Mouse (Mus musculus) kidney, embryonic 15.5 days (tissue): ENCODE results near the gene Gfy. TPM values are rescaled to one million over a fixed set of nuclear protein-coding genes. Genes with fewer than 3 reads are reported as not detected.

Experiments used
- ATAC-seq: fragments of 200-750 bp; cut with Nextera tagmentation; replicated peaks from 2 replicates; pipeline ENCODE4 v1.8.0; 2017; ENCODE audit warnings: moderate TSS enrichment; ENCODE audit not compliant: low FRiP score
- H3K27ac ChIP-seq: fragments of 300-500 bp; sonication (generic); 2 replicates; pipeline ENCODE4 v1.5.1; 2015; ENCODE audit warnings: mild to moderate bottlenecking, inconsistent platforms
- H3K27me3 ChIP-seq: fragments of 300-500 bp; sonication (generic); 2 replicates; pipeline ENCODE4 v1.6.1; 2015; ENCODE audit warnings: inconsistent platforms
- H3K36me3 ChIP-seq: fragments of 300-500 bp; sonication (generic); 2 replicates; pipeline ENCODE4 v1.6.1; 2015; ENCODE audit warnings: inconsistent platforms
- H3K4me1 ChIP-seq: fragments of 300-500 bp; sonication (generic); 2 replicates; pipeline ENCODE4 v1.6.1; 2015; ENCODE audit warnings: inconsistent platforms
- H3K4me2 ChIP-seq: fragments of 300-500 bp; sonication (generic); 2 replicates; pipeline ENCODE4 v1.6.1; 2015; ENCODE audit warnings: moderate library complexity, mild to moderate bottlenecking, inconsistent platforms
- H3K4me3 ChIP-seq: fragments of 300-500 bp; sonication (generic); replicated peaks from 2 replicates; pipeline ENCODE4 v1.5.1; 2015; ENCODE audit warnings: mild to moderate bottlenecking, inconsistent platforms
- H3K9ac ChIP-seq: fragments of 300-500 bp; sonication (generic); 2 replicates; pipeline ENCODE4 v1.6.1; 2015; ENCODE audit warnings: mild to moderate bottlenecking, inconsistent platforms
- H3K9me3 ChIP-seq: fragments of 300-500 bp; sonication (generic); replicated peaks from 2 replicates; pipeline ENCODE4 v1.6.1; 2016; ENCODE audit warnings: inconsistent platforms
- WGBS: fragments of 180-500 bp; shearing (Covaris S2); methylation state at CpG from one replicate; pipeline ENCODE4 v1.1.7; 2015; ENCODE audit warnings: mixed read lengths; 5-methylcytosine and 5-hydroxymethylcytosine counted together
- polyA plus RNA-seq: library from polyadenylated mRNA; unstranded; fragments of >200 nt; fragmentation: Nextera tagmentation; extraction: Ambion mirVana; gene quantifications from 2 replicates; pipeline ENCODE4 v1.2.1, GENCODE M21; 2015

Gfy gene
- not detected in 2 replicates for polyA plus RNA-seq

DNA sequence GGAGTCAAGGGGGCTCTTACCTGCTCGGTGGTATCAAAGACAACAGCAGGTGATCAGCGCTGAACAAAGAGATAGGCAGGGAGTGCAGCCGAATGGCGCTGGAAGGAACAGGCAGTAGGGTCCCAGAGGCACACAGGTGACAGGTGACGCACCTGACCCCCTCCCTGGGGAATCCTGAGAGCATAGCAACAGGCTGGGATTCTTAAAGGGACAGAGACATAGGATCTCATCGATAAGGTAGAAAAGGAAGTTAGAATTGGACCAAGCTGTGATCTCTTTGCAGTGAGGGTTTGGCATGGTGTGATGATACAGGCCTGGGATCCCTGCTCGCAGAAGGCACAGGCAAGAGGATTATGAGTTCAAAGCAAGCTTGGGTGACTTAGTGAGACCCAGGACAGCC is at the start of gene Gfy:
Gene Gfy (minus strand): TSS at position 101 of the 400 bp plus-strand sequence.
- 22% methylated on average over 7 of the region's 7 CpGs for WGBS
- Histone ChIP-seq H3K27me3 (peaks cover 100% of the 10 kb centered on the region), H3K27ac (no peak within 1 kb of the TSS), H3K9ac (no peak within 1 kb of the TSS), H3K9me3 (no peaks in the 10 kb centered on the region), H3K4me2 (no peak within 1 kb of the TSS), H3K4me1 (peaks cover 44% of the 10 kb centered on the region), H3K36me3 (no peaks in the 10 kb centered on the region), H3K4me3 (no peak within 1 kb of the TSS)
- no peak for ATAC-seq

DNA sequence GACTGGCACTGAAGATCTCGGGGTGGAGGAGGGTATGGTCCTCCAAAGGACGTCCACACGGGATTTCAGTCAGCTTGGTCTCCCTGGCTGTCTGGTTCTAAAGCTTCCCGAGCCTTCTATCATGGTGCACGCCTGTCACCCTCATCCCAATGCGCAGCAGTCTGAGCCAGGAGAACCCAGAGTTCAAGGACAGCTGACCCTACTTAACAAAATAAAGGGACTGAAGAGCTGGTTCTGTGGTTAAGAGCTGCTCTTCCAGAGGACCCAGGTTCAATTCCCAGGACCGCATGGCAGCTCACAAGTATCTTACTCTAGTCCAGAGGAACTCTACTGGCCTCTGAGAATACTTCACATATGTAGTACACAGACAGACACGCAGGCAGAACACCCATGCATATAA is 49.7 kb upstream of the Gfy start:
- 93% methylated on average over 8 of the region's 8 CpGs for WGBS
- no peak for ATAC-seq

DNA sequence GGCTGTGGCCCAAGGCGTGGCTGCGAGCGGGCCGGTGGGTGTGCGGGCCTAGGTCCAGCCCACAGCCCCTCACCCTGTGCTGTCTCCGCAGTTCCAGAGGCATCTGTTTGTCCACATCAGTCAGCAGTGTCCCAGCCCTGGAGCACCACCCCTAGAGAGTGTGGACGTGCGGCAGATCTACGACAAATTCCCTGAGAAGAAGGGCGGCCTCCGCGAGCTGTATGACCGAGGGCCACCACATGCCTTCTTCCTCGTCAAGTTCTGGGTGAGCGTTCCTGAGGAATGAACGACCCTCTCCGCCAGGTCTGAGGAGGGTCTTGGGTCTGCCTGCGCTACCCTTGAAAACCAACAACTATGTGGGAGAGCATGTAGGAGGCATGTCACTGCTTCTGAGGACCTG is 49.2 kb upstream of the Gfy start:
- Histone ChIP-seq H3K4me1 (peaks cover 9% of the 10 kb centered on the region), H3K9me3 (no peaks in the 10 kb centered on the region), H3K27me3 (no peaks in the 10 kb centered on the region), H3K4me3 (no peak overlapping the region), H3K36me3 (peaks cover 90% of the 10 kb centered on the region), H3K4me2 (no peak overlapping the region), H3K9ac (no peak overlapping the region), H3K27ac (no peak overlapping the region)
- no peak; the same call in 1 of the 2 replicates for ATAC-seq
- 91% methylated on average over 18 of the region's 18 CpGs for WGBS

More for the DNA sequence above, 49.7 kb upstream of the Gfy start:
- Histone ChIP-seq H3K4me3 (no peak overlapping the region), H3K4me2 (no peak overlapping the region), H3K36me3 (peaks cover 89% of the 10 kb centered on the region), H3K9me3 (no peaks in the 10 kb centered on the region), H3K4me1 (peaks cover 14% of the 10 kb centered on the region), H3K27ac (no peak overlapping the region), H3K9ac (no peak overlapping the region), H3K27me3 (no peaks in the 10 kb centered on the region)

DNA sequence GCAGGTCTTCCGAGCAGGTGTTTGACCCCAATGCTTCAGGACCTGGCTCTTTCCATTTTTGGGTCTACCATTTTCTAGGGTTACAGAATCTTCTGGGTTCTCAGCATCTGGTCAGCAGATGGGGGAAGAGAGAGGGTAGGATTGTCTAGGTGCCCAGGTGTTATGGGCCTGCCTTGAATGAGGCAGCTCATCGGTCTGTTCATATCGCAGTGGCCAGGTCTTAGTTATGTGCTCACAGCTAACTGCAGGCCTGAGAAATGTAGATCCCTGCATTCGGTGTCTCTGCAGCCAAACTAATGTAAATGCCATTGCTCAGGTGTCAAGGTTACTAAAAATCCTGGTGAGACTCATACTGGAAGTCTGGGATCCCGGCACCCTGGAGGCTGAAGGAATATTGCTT is 47.1 kb upstream of the Gfy start:
- Histone ChIP-seq H3K36me3 (peaks cover 92% of the 10 kb centered on the region), H3K4me3 (no peak overlapping the region), H3K9me3 (no peaks in the 10 kb centered on the region), H3K9ac (no peak overlapping the region), H3K4me1 (no peaks in the 10 kb centered on the region), H3K27me3 (no peaks in the 10 kb centered on the region), H3K4me2 (no peak overlapping the region), H3K27ac (no peak overlapping the region)
- WGBS, result 95% methylated on average over 5 of the region's 5 CpGs
- ATAC-seq, result no peak

DNA sequence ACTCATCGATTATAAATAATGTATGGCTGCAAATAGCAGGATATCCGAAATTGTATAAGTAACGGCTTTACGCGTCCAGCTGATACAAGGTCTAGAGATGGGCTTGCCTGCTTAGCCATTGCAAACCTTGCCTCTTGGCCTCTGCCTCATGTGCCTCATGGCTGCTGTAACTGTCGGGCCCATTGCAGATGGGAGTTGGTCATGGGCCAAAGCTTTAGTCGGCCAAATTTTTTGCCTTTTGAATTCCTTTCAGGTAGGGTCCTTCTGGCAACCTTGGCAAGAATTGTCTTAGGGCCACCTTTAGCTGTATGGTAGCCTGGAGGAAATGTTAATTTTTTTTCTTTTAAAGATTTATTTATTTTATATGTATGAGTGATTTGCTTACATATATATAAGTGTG is 45.5 kb upstream of the Gfy start:
- Histone ChIP-seq H3K4me1 (peaks cover 10% of the 10 kb centered on the region; the same call in 1 of the 2 replicates), H3K36me3 (peaks cover 99% of the 10 kb centered on the region), H3K4me3 (no peak overlapping the region), H3K4me2 (no peak overlapping the region), H3K9me3 (no peaks in the 10 kb centered on the region), H3K27me3 (no peaks in the 10 kb centered on the region), H3K9ac (no peak overlapping the region), H3K27ac (no peak overlapping the region)
- no peak for ATAC-seq
- 92% methylated on average over 7 of the region's 7 CpGs for WGBS

DNA sequence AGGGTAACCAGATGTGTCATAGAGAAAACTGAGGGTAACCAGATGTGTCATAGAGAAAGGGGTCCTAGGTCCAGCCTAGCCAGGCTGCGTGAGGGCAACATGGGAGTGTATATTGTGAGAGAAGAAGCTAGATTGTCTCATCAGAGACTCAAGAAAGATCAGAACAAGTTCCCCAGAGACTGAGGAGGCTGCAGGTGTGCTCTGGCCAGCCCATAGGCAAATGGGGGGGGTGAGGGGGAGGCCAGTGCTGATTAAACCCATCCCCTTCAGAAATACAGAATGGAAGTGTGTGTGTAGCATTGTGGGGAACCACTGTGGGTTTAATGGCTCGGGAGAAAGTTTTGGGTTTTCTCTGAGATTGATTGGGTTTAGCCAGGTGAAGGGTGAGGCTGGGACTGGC is 42.3 kb upstream of the Gfy start:
- Histone ChIP-seq H3K36me3 (peaks cover 97% of the 10 kb centered on the region), H3K4me3 (no peak overlapping the region), H3K27me3 (no peaks in the 10 kb centered on the region), H3K27ac (no peak overlapping the region), H3K4me1 (peaks cover 37% of the 10 kb centered on the region), H3K9me3 (no peaks in the 10 kb centered on the region), H3K9ac (no peak overlapping the region), H3K4me2 (no peak overlapping the region)
- ATAC-seq, result no peak
- 82% methylated on average over 2 of the region's 2 CpGs for WGBS

DNA sequence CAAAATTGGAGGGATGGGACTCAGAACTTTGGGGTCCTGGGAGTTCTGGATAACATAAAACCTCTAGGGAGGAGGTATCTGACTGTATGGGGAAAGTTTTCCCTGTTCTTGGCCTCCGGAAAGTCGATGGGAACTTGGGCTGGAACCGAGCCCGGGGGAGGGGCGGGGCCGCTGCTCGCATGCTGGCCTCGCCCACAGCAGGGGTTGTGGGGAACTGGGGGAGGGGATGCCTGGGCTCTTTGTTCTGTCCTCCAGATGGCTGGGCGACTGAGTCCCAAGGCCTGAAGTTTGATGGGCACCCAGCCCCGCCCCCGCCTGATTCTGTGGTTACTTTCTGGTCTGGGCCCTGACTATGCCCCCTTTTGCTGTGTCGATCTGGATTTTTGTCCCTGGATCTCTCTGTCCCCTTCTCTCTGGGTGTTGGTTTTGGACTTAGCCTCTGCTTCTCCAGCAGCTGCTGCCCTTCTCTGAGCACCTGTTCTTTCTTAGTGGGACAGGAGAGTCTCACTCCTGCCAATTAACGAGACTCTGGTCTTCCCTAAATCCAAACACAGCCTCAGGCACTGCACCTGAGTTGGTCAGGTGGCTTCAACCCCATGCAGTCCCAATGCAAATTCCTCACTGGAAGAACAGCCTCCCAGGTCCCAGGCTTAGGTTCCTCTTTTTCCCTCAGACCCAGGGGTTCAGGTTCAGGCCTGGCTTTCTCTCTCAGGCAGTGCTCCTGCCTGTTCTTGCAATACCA is 37.2 kb upstream of the Gfy start:
- Histone ChIP-seq H3K27me3 (peaks cover 9% of the 10 kb centered on the region), H3K27ac (peak overlapping the region; percentile 96), H3K4me3 (peak overlapping the region; percentile 87), H3K36me3 (peaks cover 46% of the 10 kb centered on the region), H3K4me2 (peak overlapping the region; percentile 75), H3K9ac (peak overlapping the region; percentile 98), H3K9me3 (no peaks in the 10 kb centered on the region), H3K4me1 (peaks cover 52% of the 10 kb centered on the region)
- WGBS, result 2% methylated on average over 13 of the region's 13 CpGs
- peak; percentile 84 for ATAC-seq

DNA sequence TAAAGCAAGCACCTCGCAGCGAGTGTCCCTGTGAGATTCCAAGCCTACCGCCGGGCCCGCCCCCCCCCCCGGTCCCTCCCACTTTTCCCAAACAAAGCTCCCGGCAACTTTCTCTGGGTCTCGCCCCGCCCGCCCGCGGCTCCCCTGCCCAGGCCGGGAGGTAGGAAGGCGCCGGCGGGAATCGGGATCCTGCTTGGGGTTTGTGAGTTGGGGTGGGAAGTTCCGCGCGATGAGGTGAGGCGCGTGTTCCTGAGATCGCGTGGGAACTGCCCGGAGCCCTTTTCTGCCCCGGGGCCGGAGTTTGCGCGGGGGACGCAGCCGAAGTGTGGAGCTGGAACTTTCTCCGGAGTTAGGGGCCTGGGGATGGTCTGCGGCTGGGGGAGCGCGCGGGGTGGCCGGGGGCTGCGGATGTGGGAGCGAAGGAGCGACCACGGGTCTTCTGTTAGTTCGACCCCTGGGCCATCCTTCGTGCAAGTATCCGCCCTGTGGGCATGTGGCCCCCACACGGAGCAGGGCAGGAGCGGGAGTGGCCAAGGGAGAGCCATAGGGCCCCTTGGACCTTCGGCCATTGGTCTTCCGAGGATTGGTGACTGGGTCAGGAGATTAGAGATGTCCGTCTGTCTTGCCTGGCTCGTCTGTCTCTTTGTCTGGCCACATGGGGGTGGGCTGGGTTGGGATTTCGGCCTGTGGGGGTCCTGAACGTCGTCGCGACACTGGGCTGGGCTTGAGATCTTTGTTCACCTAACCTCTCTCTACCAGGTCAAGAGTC is 36.5 kb upstream of the Gfy start, which contains the start of gene Tead2:
Gene Tead2 (plus strand): TSS at position 81 of the 769 bp plus-strand sequence.
- Histone ChIP-seq H3K9me3 (no peaks in the 10 kb centered on the region), H3K27ac (peak within 1 kb of the TSS; percentile 96), H3K4me3 (peak within 1 kb of the TSS; percentile 87), H3K36me3 (peaks cover 38% of the 10 kb centered on the region), H3K4me2 (peak within 1 kb of the TSS; percentile 75), H3K9ac (peak within 1 kb of the TSS; percentile 98), H3K4me1 (peaks cover 55% of the 10 kb centered on the region), H3K27me3 (peaks cover 17% of the 10 kb centered on the region)
- WGBS, result under 1% methylated on average over 55 of the region's 55 CpGs
- ATAC-seq, result peak; percentile 65

GRCm38 (mm10) chr7:45213708-45214107 is 34.3 kb upstream of the Gfy start:
- peaks cover 37% of the 10 kb centered on the region for H3K4me1 ChIP-seq
- WGBS, result 47% methylated on average over 5 of the region's 5 CpGs
- H3K27ac ChIP-seq, result no peak overlapping the region
- H3K9ac ChIP-seq, result no peak overlapping the region
- no peak for ATAC-seq
- peaks cover 29% of the 10 kb centered on the region for H3K27me3 ChIP-seq
- H3K4me3 ChIP-seq, result no peak overlapping the region
- no peak overlapping the region for H3K4me2 ChIP-seq
- peaks cover 17% of the 10 kb centered on the region for H3K36me3 ChIP-seq
- no peaks in the 10 kb centered on the region for H3K9me3 ChIP-seq

DNA sequence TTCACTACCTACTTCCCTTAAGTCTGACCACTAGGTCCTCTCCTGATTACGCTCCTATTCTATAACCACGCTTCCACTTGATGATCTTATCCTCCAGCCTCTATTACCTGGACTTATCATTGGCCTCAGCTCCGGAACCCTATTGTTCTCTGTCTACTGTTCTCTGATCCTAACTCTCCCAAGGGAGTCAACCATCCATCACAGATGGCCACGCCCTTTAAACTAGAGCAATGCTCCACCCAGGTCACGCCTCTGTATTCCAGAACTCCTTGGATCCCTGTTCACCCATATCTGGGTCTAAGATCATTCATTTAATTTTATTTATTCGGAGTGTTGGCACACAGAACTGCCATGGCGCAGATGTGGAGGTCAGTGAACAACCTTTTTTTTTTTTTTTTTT is 33.0 kb upstream of the Gfy start:
- no peaks in the 10 kb centered on the region for H3K9me3 ChIP-seq
- H3K4me3 ChIP-seq, result no peak overlapping the region
- H3K4me1 ChIP-seq, result peaks cover 25% of the 10 kb centered on the region
- H3K36me3 ChIP-seq, result peaks cover 3% of the 10 kb centered on the region
- H3K27me3 ChIP-seq, result peaks cover 29% of the 10 kb centered on the region
- no peak overlapping the region for H3K9ac ChIP-seq
- no peak overlapping the region for H3K27ac ChIP-seq
- peak overlapping the region; percentile 54; the same call in 1 of the 2 replicates for H3K4me2 ChIP-seq
- 72% methylated on average over 7 of the region's 7 CpGs for WGBS
- ATAC-seq, result no peak

- H3K9me3 ChIP-seq, result no peaks in the 10 kb centered on the region
- H3K36me3 ChIP-seq, result no peaks in the 10 kb centered on the region
- H3K27ac ChIP-seq, result no peak within 1 kb of the TSS
- H3K4me1 ChIP-seq, result peaks cover 20% of the 10 kb centered on the region
- H3K27me3 ChIP-seq, result peaks cover 29% of the 10 kb centered on the region
- ATAC-seq, result no peak
- peak within 1 kb of the TSS; percentile 54 for H3K4me2 ChIP-seq
- no peak within 1 kb of the TSS for H3K9ac ChIP-seq
- WGBS, result 4% methylated on average over 17 of the region's 17 CpGs
- H3K4me3 ChIP-seq, result peak within 1 kb of the TSS; percentile 22
These were observed 32.5 kb upstream of the Gfy start, which contains the start of gene Dkkl1 for GRCm38 (mm10) chr7:45211851-45212251. Gene Dkkl1, minus strand, starts transcription at chr7:45212147.

- no peak overlapping the region for H3K9ac ChIP-seq
- no peaks in the 10 kb centered on the region for H3K9me3 ChIP-seq
- no peak overlapping the region for H3K4me3 ChIP-seq
- H3K27ac ChIP-seq, result no peak overlapping the region
- no peaks in the 10 kb centered on the region for H3K36me3 ChIP-seq
- peaks cover 16% of the 10 kb centered on the region for H3K4me1 ChIP-seq
- H3K27me3 ChIP-seq, result peaks cover 29% of the 10 kb centered on the region
- WGBS, result 64% methylated on average over 10 of the region's 10 CpGs
- ATAC-seq, result no peak
- H3K4me2 ChIP-seq, result peak overlapping the region; percentile 54; the same call in 1 of the 2 replicates
These were observed 31.7 kb upstream of the Gfy start for GRCm38 (mm10) chr7:45211070-45211469.
